Mouse (Mus musculus) kidney, postnatal 4 days (tissue): ENCODE measurements around the gene Aldh3a2.
"Not testable (repeated sequence)": the region's sequence is repeated elsewhere in the genome, so short reads cannot be mapped to it uniquely, and the experiment has no call there.

Experiments used
- DNase-seq, 2 experiments: peaks; one replicate each; pipeline ENCODE4 v3.0.0; 2021; ENCODE audit warnings: mixed read lengths in 2 of 2

The Aldh3a2 gene

GRCm38 (mm10) chr11:61266551-61267533 lies at the start of gene Aldh3a2:
Gene Aldh3a2 (minus strand): TSS chr11:61267464.
- peak; percentile 97 to 98 for DNase-seq

DNA sequence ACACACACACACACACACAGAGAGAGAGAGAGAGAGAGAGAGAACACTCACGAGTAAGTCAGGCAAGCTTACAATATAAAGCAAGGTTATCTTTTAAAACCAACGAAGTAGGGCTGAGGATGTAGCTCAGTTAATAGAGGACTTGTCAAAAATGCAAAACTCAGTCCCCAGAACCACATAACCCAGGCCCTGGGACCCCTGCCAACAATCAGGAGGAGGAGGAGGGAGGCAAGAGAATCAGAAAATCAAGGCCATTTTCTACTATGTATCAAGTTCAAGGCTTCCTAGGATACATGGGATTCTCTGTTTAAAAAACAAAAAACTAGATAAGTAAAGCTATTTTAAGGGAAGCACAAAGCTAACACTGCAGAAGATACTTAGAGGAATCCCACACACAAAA lies 49.6 kb upstream of the Aldh3a2 start:
- DNase-seq, result no peak

DNA sequence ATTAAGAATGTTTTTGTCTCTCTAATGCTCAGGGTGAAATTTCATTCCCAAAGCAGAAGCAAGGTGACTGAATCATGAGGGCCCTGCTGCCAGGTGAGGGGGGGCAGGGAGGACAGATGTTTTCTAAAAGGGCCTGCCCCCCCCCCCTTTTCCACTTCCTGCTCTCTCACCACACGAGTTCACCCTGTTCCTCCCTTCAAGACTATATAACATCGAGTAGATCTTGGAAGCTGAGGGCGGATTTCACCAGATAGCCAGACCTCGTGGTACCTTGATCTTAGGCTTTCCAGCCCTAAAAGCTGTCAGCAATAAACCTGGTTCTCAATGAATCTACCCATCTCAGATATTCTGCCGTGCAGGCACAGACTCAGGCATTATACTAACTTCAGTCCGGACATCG lies 43.1 kb upstream of the Aldh3a2 start:
- DNase-seq, result no peak

GRCm38 (mm10) chr11:61309831-61310230 lies 42.6 kb upstream of the Aldh3a2 start:
- no peak for DNase-seq

- peak in 1 of 2 experiments; percentile 30 for DNase-seq
These were observed 40.5 kb upstream of the Aldh3a2 start for GRCm38 (mm10) chr11:61307795-61308194.

GRCm38 (mm10) chr11:61305377-61305776 lies 38.1 kb upstream of the Aldh3a2 start:
- DNase-seq, result peak in 1 of 2 experiments; percentile 44

DNA sequence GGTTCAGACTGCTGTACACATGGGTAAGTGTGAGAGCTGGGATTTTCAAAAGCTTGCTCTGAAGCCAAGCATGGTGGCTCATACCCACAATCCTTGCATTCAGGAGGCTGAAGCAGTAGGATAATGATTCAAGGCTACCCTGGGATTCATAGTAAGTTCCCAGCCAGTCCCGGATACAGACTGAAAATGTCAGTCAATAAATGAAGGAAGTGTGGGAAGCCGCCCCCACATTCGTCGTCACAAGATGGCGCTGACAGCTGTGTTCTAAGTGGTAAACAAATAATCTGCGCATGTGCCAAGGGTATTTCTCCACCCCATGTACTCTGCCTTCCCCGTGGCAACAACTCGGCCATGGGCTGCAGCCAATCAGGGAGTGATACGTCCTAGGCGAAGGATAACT lies 37.3 kb upstream of the Aldh3a2 start:
- DNase-seq, result not testable (repeated sequence)

DNA sequence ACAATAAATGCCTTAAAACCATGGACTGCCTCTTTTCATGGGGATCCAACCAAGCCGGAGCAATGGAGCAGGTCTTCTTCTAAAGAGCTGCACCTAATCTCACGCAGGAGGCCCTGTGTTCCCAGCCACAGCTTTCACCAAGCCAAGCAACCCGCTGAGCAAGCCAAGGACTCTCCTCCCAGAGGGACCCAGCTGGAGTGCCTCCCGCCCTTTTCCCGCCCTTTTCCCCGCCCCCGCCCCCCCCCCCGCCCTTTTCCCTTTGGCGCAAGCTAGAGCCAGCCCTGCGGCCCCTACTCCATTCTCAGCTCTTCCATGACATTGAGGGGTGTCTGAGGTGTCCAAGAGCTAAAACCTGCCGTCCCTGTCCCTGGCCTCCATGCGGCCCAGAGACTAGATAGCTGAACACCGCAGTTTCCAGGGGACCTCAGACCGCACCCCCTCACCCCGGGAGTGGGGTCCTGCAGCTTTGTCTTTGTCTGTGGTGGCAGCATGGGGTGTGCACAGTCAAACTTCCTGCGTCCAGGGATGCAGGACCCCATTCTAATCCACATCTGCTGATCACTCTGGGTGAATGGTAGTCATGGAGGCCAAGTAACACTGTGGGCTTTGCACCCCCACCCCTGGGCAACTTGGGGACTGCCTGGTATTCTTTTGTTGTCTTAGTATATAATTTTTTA lies 33.6 kb upstream of the Aldh3a2 start:
- peak; percentile 33 to 44 for DNase-seq

DNA sequence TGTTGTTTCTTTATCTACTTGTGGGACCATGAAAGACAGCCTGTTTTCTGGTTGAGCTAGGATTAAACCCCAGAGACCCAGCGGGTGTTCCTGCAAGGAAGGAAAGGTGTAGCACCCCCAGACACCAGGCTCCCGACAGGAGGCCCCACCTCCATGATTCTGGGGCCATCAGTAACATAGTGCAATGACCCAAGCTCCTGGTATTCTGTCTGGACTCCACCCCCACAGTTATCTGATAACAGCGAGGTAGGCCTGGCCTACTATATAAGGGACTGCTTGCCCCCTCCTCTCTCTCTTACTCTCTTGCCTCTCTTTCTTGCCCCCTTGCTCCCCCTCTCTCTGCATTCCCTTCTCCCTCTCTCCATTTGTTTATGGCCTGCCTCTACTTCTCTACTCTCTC lies 32.9 kb upstream of the Aldh3a2 start:
- no peak for DNase-seq

DNA sequence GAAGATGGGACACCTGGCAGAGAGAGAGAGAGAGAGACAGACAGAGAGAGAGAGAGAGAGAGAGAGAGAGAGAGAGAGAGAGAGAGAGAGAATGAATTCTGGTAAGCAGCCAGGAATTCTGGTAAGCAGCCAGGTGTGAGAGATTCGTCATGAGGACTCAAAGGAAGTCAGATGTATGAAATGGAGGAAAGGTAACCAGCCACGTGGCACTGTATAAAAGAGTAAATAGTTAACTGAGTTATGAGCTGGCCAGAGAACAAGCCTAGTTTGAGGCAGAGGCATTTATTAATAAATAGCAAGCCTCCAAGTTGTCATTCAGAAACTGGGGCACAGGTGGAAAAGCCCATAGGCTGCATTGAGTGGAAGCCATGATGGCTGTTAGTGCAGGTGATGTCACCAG lies 30.6 kb upstream of the Aldh3a2 start:
- DNase-seq, result peak in 1 of 2 experiments; percentile 10

DNA sequence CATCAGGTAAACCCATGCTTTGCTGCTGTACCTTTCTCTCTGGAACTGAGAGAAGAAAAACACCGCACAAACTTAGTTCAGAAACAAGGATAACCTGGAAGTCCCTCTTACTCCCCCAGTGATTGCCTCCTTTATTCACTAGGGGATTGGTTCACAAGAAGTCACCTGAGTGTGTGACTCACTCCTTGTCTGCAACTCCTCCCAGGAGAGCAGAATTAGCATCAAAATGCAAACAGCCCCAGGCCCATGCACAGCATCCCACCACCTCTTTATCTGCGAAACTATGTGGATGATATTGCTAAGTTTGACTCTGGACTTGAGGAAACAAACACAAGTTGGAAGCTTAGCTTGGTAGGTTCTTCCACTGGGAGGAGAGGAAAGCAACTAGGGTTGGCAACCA lies 30.1 kb upstream of the Aldh3a2 start:
- no peak for DNase-seq

DNA sequence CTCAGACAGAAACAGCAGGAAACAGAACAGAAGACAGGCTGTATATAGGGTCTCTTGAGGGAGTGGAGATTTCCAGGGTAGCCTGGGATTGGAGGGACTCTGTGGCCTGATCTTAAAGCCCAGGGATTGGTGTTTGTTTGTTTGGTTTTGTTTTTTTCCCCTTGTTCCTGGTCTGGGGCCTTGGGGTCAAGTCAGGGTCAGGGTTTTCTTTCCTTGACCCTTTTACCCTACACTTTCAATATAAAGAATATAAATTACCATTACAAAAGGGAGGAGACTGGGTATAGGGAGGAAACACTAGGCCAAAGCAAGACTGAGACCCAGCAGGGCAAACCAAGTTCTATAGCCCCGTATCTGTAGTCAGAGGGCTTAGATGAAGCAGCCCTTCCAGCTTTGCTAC lies 29.3 kb upstream of the Aldh3a2 start:
- DNase-seq, result no peak

DNA sequence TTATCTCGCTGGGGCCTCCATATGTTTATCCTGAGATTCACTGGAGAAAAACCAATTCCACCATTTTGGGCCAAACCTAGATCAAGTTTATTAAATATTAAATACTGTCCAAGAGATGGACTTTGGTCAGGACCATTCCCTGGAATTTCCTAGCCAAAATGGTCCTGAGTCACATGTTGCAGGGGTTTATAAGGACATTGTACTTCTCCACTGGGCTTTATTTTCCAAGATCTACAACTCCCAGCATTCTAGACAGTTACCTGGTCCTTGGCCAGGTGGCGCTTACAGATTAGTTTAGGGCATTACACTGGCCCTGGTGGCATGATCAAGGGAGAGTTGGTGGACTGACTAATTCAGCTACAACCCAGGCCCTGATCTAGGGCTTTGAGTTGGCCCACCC lies 28.3 kb upstream of the Aldh3a2 start:
- DNase-seq, result no peak

- DNase-seq, result no peak
These were observed 27.2 kb upstream of the Aldh3a2 start for GRCm38 (mm10) chr11:61294431-61294830.

DNA sequence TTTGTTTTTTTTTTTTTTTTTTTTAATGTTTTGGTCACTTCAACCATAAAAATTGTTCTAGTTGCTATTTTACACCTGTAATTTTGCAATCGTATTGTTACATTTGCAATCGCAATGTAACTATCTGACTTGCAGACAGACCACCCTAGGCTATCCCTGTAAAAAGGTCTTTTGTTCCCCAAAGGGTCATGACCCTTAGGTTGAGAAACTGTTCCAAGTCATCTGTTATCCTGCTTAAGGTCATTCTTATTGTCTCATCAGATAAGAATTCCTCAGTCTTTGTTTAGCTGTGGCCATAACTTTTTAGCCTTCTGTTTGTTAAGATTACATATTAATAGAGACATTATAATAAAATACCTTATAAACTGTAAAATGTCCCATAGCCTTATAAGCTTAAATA lies 26.0 kb upstream of the Aldh3a2 start:
- DNase-seq, result no peak

- DNase-seq, result no peak
These were observed 17.1 kb upstream of the Aldh3a2 start for GRCm38 (mm10) chr11:61284323-61284722.

DNA sequence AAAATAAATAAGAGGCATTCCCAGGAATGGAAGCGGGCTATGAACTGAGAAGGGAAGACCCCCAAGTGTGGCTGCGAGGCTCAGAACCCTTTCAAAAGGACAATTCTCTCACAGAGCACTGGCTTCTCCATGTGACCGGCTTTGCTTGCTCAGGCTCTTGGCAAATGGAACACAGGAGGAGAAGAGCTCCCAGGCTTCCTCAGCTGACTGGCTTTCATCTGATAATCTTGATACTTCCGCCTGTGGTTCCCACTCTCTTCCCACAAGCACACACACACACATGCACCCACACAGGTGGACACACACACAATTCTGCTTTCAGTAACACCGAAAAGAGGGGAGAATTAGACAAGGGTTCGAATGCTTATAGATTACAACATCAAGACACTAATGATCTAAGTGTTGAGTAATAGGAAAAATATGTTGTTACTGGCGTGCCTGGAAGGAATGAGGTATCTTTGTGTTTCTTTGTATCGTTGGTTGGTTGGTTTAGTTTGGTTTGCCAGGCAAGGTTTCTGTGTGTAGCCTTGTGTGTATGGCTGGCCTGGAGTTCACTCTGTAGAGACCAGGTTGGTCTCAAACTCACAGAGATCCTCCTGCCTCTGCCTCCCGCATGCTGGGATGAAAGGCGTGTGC lies 16.3 kb upstream of the Aldh3a2 start:
- DNase-seq, result no peak

GRCm38 (mm10) chr11:61278445-61279077 lies 11.3 kb upstream of the Aldh3a2 start:
- DNase-seq, result no peak

- DNase-seq, result no peak
These were observed 10.7 kb upstream of the Aldh3a2 start for GRCm38 (mm10) chr11:61277937-61278336.

GRCm38 (mm10) chr11:61276482-61276881 lies 9.2 kb upstream of the Aldh3a2 start:
- DNase-seq, result no peak

GRCm38 (mm10) chr11:61275106-61275505 lies 7.8 kb upstream of the Aldh3a2 start:
- DNase-seq, result no peak

DNA sequence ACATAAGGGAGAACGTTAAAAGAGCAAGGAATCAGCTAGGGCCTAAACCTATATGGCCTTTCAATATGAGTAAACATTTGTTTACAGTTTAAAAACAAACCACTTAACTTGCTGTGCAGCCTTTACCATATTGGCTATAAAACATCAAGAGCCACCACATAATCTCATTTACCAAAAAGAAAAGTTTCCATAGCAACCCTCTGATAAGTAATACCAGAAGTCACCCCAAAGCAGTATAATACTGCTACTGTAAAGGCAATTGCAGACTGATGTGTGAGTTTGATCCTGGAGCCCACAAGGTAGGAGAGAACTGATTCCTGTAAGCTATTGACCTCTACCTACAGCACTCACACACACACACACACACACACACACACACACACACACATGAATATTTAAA lies 7.2 kb upstream of the Aldh3a2 start:
- DNase-seq, result no peak

DNA sequence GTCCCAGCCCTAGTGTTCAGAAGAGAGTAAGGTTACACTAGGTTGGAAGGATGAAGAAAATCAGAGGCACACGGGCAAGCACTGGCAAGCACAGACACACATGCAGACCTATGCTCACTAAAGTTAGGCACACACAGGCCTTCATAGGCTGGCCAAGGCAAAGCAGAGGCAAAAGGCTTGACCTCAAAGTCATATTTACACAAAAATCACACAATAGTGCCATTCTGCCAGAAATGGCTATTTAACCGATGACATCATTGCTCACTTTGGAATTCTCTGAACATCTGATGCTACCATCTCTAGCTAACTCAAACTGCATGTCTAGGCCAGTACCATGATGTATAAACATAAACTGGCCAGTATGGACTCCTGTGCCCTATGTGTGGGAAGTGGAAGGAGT lies 6.7 kb upstream of the Aldh3a2 start:
- no peak for DNase-seq
